ENCODE assay signal across 8 mouse cellular contexts in the genomic region with DNA sequence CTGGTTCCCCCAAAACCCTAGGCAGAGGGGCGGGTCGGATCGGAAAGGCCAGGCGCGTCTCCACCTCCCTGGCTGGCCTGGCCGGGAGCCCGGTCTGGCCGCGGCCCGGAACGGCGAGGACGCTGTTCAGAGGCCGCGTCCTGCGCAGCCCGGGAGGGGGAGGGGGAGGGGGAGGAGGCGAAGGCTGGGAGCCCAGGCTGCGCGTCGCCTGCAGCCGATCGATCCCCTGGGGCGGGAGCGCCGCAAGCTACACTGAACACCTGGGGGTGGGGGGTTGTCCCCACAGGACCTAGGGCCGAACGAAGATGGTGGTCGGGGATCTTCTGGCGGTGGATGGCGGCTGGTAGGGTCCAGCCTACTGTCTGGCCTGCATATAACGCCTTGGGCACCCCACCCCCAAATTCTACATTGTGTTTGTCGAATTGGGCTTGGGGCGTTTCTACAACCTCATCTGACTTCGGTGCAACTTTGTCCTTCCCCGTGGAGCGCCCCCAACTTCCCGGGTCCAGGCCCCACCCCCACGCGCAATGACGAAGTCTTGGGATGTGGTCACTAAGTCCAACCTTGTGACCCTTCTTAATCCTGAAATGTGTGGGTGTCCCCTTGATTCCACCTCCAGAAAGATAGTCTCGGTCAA. TPM values are rescaled to one million over a fixed set of nuclear protein-coding genes. Genes with fewer than 3 reads are reported as not detected.
DNase-seq lines count a peak whose midpoint lies in the region; ATAC-seq and TF ChIP-seq lines count a peak whose summit lies in the region.

No protein-coding gene starts in this region.

- H3K4me3 ChIP-seq in bone marrow macrophage, adult 2 months (ENCODE audit: insufficient read depth, low read length), result peak overlapping the region; percentile 50
- peak overlapping the region; percentile 48 for H3K4me3 ChIP-seq in forebrain, embryonic 12.5 days (replicated peaks)
- peak overlapping the region; percentile 40 for H3K4me3 ChIP-seq in limb, embryonic 11.5 days (ENCODE audit: low read depth, low read length)
- peak overlapping the region; percentile 51 for H3K4me3 ChIP-seq in midbrain, embryonic 12.5 days

- peak; percentile 30 to 44 for DNase-seq in left cerebral cortex, postnatal 36 days (ENCODE audit: low spot score in 2 of 2)
- DNase-seq in left cerebral cortex, adult 18-20 months (ENCODE audit: low spot score in 2 of 2), result no peak
- peak; percentile 75 to 81 for DNase-seq in heart, postnatal 36 days
- peak; percentile 71 for DNase-seq in limb, embryonic 11.5 days (ENCODE audit: low spot score)
- peak; percentile 63 for DNase-seq in urinary bladder, adult 2 months (ENCODE audit: low spot score)

- TF ChIP-seq POLR2A in bone marrow macrophage, adult 2 months (IDR thresholded peaks at IDR 0.05; ENCODE audit: borderline replicate concordance, low read depth, low read length), result no peak

- peak; percentile 27 for ATAC-seq in forebrain, embryonic 12.5 days (ENCODE audit: low FRiP score)
- no peak; the same call in 1 of the 2 replicates for ATAC-seq in limb, embryonic 11.5 days (ENCODE audit: insufficient number of reproducible peaks, low FRiP score, low TSS enrichment, low read depth)
- peak; percentile 48 for ATAC-seq in midbrain, embryonic 12.5 days (ENCODE audit: low FRiP score, low read depth)

- H3K36me3 ChIP-seq in forebrain, embryonic 12.5 days (replicated peaks), result no peaks in the 10 kb centered on the region
- H3K36me3 ChIP-seq in limb, embryonic 11.5 days (ENCODE audit: control insufficient read depth, insufficient read depth, low read length), result no peaks in the 10 kb centered on the region
- H3K36me3 ChIP-seq in midbrain, embryonic 12.5 days, result no peaks in the 10 kb centered on the region

- H3K27ac ChIP-seq in bone marrow macrophage, adult 2 months (ENCODE audit: insufficient read depth, low read depth, low read length), result no peak overlapping the region
- H3K27ac ChIP-seq in forebrain, embryonic 12.5 days, result no peak overlapping the region
- H3K27ac ChIP-seq in limb, embryonic 11.5 days (replicated peaks; ENCODE audit: low read depth, low read length), result no peak overlapping the region
- H3K27ac ChIP-seq in midbrain, embryonic 12.5 days (replicated peaks), result 0 out of 2 replicates have a peak overlapping the region, but pooled peaks have one; percentile 7

- H3K27me3 ChIP-seq in forebrain, embryonic 12.5 days, result peaks cover 87% of the 10 kb centered on the region
- peaks cover 36% of the 10 kb centered on the region for H3K27me3 ChIP-seq in limb, embryonic 11.5 days (ENCODE audit: control insufficient read depth, insufficient read depth, low read length)
- H3K27me3 ChIP-seq in midbrain, embryonic 12.5 days, result peaks cover 83% of the 10 kb centered on the region

- peak overlapping the region; percentile 56 for H3K9ac ChIP-seq in forebrain, embryonic 12.5 days
- H3K9ac ChIP-seq in limb, embryonic 11.5 days (ENCODE audit: low read length), result peak overlapping the region; percentile 67
- H3K9ac ChIP-seq in midbrain, embryonic 12.5 days (replicated peaks), result peak overlapping the region; percentile 70

- no peaks in the 10 kb centered on the region for H3K9me3 ChIP-seq in forebrain, embryonic 12.5 days
- H3K9me3 ChIP-seq in limb, embryonic 11.5 days (ENCODE audit: control insufficient read depth, low read length), result no peaks in the 10 kb centered on the region
- H3K9me3 ChIP-seq in midbrain, embryonic 12.5 days, result no peaks in the 10 kb centered on the region

- peak overlapping the region; percentile 90 for H3K4me2 ChIP-seq in forebrain, embryonic 12.5 days
- H3K4me2 ChIP-seq in limb, embryonic 11.5 days (ENCODE audit: low read depth, severe bottlenecking), result peak overlapping the region; percentile 76
- H3K4me2 ChIP-seq in midbrain, embryonic 12.5 days (replicated peaks), result peak overlapping the region; percentile 93

- intact Hi-C loops in left cerebral cortex, postnatal 36 days (cut with DNase I), result loop anchor here (5.0 kb wide), 1 partner anchor 36 kb away; no protein-coding TSS in a partner anchor
- intact Hi-C loops in heart, postnatal 36 days (cut with DNase I), result loop anchor here (5.0 kb wide), 1 partner anchor 96 kb away; no protein-coding TSS in a partner anchor

- no peak for TF ChIP-seq CTCF in bone marrow macrophage, adult 2 months (IDR thresholded peaks at IDR 0.05; ENCODE audit: low read depth, low read length)

- H3K4me1 ChIP-seq in bone marrow macrophage, adult 2 months (ENCODE audit: control insufficient read depth, insufficient read depth, low read length), result peaks cover 13% of the 10 kb centered on the region
- peaks cover 54% of the 10 kb centered on the region for H3K4me1 ChIP-seq in forebrain, embryonic 12.5 days
- peaks cover 29% of the 10 kb centered on the region for H3K4me1 ChIP-seq in limb, embryonic 11.5 days (ENCODE audit: control insufficient read depth, insufficient read depth, low read length)
- peaks cover 47% of the 10 kb centered on the region for H3K4me1 ChIP-seq in midbrain, embryonic 12.5 days

- 2% methylated on average over 31 of the region's 42 CpGs for WGBS in forebrain, embryonic 12.5 days
- 0% methylated on average over 32 of the region's 42 CpGs for WGBS in limb, embryonic 11.5 days
- under 1% methylated on average over 40 of the region's 42 CpGs for WGBS in midbrain, embryonic 12.5 days

RNA-seq across cellular contexts. Expression of gene Cbx4, which starts 5.1 kb away (rescaled TPM):
- total RNA-seq in left cerebral cortex, postnatal 36 days (2021), result 10 to 100 TPM; 60.9 to 68.6 TPM
- 10 to 100 TPM; 46.0 to 49.9 TPM for total RNA-seq in left cerebral cortex, adult 18-20 months (2021)
- polyA plus RNA-seq in bone marrow macrophage, adult 2 months (2012; ENCODE audit: insufficient read depth, insufficient read length, missing spikeins), result 15.8 and 17.2 TPM in 2 replicates
- polyA plus RNA-seq in forebrain, embryonic 12.5 days (2016; fragmentation: Nextera tagmentation; extraction: Ambion mirVana), result 12.7 and 14.5 TPM in 2 replicates
- total RNA-seq in heart, postnatal 36 days (2021), result 10 to 100 TPM; 11.5 to 13.6 TPM
- polyA plus RNA-seq in limb, embryonic 11.5 days (2014; fragmentation: Nextera tagmentation; extraction: Ambion mirVana), result 5.4 and 5.8 TPM in 2 replicates
- 12.4 and 15.2 TPM in 2 replicates for polyA plus RNA-seq in midbrain, embryonic 12.5 days (2016; fragmentation: Nextera tagmentation; extraction: Ambion mirVana)
- 32.2 and 36.0 TPM in 2 replicates for polyA plus RNA-seq in urinary bladder, adult 2 months (2012; rRNA removed)

RNA-seq across cellular contexts. Expression of gene Cbx8, which starts 50.3 kb away (rescaled TPM):
- total RNA-seq in left cerebral cortex, postnatal 36 days (2021), result 10 to 100 TPM; 12.3 to 16.0 TPM
- 10 to 100 TPM in 1 of 2 experiments, 1 to 10 TPM in 1; 8.3 to 13.3 TPM for total RNA-seq in left cerebral cortex, adult 18-20 months (2021)
- 6.2 and 9.5 TPM in 2 replicates for polyA plus RNA-seq in bone marrow macrophage, adult 2 months (2012; ENCODE audit: insufficient read depth, insufficient read length, missing spikeins)
- polyA plus RNA-seq in forebrain, embryonic 12.5 days (2016; fragmentation: Nextera tagmentation; extraction: Ambion mirVana), result 11.5 and 11.7 TPM in 2 replicates
- total RNA-seq in heart, postnatal 36 days (2021), result 1 to 10 TPM; 5.3 to 9.1 TPM
- polyA plus RNA-seq in limb, embryonic 11.5 days (2014; fragmentation: Nextera tagmentation; extraction: Ambion mirVana), result 12.2 and 13.4 TPM in 2 replicates
- 12.1 and 15.1 TPM in 2 replicates for polyA plus RNA-seq in midbrain, embryonic 12.5 days (2016; fragmentation: Nextera tagmentation; extraction: Ambion mirVana)
- polyA plus RNA-seq in urinary bladder, adult 2 months (2012; rRNA removed), result 5.4 and 6.8 TPM in 2 replicates

Comparison
In these comparisons a context has a peak if more than half of its experiments do, and no peak if none do; other contexts are left out.
1. DNase-seq: peak in left cerebral cortex, postnatal 36 days (2 of 2), heart, postnatal 36 days (2 of 2), limb, embryonic 11.5 days (single experiment) and urinary bladder, adult 2 months (single experiment); none in left cerebral cortex, adult 18-20 months (0 of 2).
2. Peak in every context shown above with its lines, with median percentiles within 50 percentile points of each other: H3K4me3 ChIP-seq, H3K4me2 ChIP-seq and H3K9ac ChIP-seq.